Mouse (Mus musculus) fat pad, adult 2 months (tissue): ENCODE measurements at regions not wholly inside any gene's neighbourhood (a gene's known extent, or its start where the extent isn't known, plus 50 kb on each side); places are given as distances from the start of the nearest gene placed in this dataset.
A peak's percentile ranks its signal among the peaks of the same experiment; 100 is the strongest.
"Not testable (repeated sequence)": the region's sequence is repeated elsewhere in the genome, so short reads cannot be mapped to it uniquely, and the experiment has no call there.

ENCODE experiments used
- DNase-seq: peaks from one replicate; pipeline ENCODE4 v3.0.0-alpha.2; 2011; ENCODE audit warnings: low read depth, low spot score; ENCODE audit errors: extremely low read depth

DNA sequence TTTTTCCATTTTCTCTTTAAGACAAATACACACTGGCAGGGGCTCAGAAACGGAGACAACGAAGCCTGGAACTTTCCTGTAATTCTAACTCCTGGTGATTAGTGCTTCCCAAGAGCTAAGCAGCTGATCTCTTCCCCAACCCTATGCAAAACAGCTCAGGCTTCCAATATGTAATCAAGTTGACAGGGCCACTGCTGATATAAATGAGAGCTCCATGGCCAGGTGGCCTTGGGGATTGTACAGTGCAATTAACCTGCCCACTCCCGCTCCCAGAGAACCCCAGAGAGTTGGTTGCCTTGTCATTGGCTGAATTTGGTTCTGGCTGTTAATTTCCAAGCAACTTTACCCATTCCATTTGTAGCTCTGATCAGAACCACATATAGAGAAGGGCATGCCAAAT is 67.8 kb downstream of the 4933415F23Rik start:
- no peak for DNase-seq

DNA sequence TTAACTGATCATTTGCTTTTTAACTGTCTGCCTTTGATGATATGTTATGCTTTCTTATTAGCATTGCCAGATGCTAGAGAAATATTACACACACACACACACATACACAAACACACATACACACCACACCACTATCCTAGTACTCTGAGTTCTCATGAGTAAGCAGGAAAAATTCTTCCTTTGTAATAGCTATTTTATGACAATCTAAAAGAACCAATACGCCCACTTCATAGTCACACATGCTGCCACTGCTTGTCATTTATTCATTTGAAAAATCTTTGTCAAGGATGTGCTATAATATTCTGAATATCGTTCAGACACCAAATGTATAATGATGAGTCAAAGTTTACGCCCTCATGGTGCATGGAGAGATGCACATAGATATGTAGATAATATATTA is 78.5 kb downstream of the 4933415F23Rik start:
- DNase-seq: no peak

DNA sequence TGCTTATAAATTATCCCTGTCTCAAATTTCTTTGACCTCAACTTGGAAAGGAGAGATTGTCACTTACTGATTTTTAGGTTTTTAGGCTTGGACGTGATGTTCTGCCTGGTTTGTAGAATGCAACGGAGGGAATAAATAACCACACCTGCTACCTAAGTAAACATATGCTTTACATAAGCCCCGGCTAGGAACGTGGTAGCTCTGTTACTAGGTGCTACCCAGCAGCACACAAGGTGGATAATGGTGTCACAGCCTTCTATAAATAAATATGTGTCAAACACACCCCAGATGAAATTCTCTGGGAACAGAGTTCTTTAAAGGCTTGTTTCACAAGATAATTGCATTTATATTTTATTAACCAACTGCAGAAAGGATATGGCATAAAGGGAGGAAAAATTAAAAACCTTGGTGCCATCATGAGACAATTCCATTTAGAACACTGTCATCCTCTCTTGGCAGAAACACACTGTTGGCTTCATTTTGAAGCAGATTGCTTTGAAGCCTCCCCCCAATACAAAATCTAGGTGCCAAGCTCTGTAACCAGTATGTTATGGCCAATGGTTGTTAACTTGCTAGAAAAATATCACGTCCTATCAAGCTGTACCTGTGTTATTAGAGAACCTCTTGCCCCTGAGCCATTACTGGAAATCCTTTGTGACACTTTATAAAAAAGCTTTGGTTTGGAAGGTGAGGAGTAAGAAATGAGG is 94.1 kb downstream of the 4933415F23Rik start:
- DNase-seq: no peak

DNA sequence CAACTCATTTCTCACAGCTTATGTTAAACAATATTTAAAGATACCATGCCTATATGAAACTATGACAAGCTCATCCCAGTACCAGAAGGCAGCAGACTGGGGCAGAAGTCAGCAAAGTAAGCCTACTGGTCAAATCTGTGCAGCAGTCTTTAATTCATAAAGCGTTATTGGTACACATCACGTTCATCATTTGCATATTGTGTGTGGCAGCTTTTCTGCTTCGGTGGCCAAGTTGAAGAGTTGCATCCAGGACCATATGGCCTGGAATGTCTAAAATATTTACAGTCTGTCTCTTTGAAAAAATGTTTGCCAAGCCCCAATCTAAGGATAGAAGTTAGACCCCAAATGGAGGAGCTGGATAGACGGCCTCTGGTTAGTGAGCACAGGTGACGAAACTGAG is 97.2 kb downstream of the 4933415F23Rik start:
- no peak for DNase-seq

DNA sequence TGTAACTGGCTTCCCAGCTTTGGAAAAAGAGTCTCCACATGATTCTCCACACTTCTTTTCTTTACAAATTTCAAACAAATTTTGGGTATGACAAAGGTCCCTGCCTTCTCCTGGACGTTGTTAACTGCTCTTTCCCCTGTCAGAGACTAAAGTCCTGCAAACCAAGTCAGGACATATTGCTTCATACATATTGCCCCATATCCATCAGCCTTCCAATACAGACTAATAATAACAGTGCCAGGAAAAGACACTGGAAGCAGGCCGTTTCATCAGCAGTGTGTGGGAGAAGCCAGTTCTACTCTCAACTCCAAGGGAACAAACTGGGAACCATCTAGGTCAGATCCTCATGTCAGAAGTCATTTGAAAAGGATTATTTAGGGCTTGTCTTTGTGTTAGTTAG is 105.4 kb downstream of the 4933415F23Rik start:
- peak; percentile 13 for DNase-seq

DNA sequence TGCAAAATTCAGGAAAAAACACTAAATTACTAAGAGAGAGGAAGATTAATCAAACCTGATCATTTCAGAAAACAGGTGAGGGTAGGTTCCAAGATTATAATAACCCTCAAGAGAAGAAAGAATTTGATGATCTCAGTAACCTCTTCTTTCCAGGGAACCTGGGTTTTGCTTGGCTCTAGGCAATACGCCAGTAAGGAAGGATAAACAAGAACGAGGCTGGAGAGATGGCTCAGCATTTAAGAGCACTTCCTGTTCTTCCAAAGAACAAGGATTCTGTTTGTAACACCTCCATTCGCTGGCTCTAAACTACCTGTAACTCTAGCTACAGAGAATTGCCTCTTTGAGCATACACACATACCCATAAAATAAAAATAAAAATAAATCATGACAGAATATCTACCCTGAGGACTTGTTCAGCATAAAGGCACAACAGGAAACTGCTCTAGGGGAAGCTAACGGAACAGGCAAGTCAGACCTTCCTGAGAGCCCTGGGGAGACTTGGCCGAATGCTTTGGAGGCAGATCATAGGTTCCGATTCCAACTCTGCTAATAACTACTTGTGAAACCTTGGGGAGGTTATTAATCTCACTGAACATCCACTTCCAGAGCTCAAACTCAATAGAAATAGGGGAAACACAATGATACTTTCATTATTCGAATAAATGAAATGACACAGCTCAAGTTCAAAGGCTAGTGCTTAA is 112.4 kb downstream of the 4933415F23Rik start:
- DNase-seq: no peak

DNA sequence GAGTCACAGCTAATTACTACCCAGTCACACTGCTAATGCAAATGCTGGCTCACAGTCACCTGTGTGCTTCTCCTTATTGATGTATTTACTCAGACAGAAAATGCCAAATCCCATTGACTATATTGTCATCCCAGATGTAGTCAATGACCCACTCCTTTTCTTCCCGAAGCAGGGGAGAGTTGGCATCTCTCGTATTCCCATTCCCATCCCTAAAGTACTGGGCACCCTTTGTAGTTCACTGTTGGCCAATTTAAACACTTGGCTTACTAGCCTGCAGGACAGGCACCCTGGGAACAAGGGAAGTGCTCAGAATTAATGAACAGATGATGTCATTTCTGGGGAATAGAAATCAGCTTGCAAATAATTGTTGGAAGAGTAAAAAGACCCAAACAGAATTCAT is 114.5 kb downstream of the 4933415F23Rik start:
- DNase-seq: no peak

DNA sequence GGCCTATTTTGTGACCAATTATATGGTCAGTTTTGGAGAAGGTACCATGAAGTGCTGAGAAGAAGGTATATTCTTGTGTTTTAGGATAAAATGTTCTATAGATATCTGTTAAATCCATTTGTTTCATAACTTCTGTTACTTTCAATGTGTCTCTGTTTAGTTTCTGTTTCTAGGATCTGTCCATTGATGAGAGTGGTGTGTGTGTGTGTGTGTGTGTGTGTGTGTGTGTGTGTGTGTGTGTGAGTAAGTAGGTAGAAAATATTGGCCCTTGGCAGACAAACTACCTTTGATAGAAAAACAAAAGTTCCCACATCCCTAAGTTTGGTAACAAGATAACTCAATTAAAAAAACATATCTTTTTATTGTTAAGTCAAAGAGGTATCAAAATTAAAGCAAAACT is 117.8 kb downstream of the 4933415F23Rik start:
- DNase-seq: not testable (repeated sequence)

DNA sequence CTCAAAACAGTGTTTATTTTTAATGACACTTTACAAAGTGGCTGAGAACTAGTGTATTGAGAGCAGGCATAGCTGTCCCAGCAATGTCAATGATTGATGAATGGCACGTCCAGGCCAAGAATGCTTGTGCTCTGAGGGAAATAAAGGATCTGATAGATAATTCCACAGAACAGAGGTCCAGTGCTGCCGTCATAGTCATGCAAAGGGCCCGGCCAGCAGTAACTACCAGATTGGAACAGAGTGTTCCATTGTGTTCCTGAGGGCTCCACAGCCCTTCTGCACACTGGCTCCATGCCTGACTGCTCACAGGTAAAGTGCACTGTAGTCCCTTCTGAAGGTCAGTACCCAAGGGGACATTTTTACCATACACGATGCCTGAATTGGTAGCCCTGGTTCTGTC is 127.1 kb downstream of the 4933415F23Rik start:
- DNase-seq: no peak

DNA sequence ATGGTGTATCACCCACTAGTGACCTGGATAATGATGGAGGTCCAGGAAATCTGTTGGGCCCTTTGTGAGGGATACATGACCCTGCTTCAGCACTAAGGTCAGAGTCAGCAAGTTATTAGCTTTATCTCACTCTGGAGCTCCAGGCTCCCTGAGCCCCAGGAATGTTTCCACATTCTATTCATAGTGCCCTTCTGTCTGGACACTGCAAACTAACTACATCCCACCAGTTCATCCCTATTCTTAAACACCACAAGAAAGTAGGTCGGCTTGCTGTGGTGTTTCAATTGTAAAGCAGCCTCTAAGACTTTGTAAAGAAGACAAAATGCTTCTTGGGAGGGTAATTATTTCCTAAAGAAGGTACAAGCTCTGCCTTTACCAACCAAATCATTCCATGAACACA is 138.2 kb upstream of the Rims1 start:
- DNase-seq: no peak

DNA sequence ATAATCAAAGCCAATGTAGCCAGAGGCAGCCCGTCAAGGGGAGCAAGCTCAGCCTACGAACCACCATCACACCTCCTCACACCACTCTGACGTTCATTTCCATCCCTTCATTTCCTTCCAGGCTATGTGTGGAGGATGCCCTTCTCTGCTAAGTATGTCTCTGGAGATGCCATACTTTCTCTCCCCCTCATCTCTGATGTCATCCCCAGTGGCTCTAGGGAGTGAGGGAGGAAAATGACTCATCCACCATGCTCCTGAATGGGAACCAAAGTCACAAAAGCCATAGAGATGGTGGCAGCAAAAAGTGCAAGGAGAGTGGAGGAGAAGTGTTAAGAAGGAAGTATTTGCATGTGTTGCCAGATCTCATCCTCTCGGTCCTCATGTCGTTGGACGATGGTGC is 134.0 kb upstream of the Rims1 start:
- no peak for DNase-seq

DNA sequence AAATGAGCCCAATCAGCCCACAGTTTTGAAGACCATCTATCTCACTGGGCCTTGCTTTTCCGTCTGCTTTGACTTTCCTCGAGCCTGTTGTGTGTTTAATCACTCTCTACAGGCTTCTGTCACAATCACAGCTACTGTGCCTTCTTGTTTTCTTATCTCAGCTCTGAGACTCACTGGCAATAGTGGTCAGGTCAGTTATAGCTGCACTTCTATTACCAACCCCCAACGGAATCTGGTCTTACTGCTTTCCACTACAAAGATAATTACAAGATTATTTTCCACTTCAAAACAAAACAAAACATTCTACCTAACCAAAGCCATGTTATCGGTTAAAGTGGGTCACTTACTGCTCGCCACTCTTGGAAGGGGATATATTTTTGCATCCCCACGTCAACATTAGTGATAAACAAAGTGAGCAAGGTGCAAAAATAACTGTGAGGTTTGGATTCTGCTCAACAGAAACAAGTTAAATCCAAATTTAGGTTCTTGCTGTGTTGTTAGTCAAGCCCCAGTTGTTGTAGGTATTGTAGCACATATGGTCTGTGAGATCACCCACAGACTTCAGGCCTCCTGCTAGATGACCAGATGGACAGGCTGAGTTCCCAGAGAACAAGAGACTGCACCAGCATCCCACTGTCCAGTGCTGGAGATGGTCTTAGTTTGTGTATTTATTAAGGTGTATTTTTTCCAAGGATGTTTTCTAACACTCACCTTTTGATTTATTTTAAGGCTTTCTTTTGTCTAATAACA is 125.5 kb upstream of the Rims1 start:
- DNase-seq: no peak

DNA sequence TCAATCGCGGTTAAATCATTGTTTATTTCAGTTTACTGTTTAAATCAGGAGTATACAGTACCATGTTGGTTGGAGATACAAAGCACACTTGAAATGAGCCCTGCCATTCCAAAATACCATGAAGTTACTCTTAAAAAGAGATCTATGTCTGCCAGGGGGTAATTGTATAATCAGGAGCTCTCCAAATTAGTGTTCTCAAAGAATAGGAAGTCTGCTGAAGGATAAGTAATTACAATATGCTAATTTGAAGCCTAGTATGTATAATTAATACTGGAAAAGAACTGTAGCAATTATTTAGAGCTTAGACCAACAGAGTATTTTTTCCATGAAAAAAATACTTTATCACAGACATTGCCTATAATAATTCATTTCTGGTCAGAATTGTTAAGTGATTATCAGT is 97.2 kb upstream of the Rims1 start:
- DNase-seq: no peak

DNA sequence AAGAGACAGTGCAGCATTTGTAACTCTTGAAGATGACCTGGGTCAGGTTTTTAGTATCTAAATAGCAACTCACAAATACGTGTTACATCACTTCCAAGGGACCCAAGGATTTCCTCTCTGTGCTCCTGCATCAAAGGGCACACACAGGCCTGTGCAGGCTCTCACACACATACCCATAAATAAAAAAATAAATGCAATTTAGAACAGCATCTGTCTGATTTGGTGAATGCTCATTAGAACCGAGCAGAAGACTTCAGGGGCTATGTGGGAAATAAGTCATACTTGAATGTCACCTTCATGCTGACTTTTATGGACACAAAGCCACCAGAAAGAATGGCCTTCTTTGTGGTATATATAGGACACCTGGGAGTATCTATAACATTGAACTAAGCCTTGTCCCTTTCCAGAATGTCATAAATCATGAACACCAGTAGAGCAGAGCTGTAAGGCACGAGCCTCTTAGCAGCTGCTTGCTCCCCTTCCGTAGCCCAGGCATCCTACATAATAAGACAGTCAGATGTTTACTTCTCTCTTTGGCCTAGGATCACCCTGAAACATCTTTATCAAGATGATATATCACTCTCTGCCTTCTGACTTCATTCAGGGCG is 95.3 kb upstream of the Rims1 start:
- no peak for DNase-seq

DNA sequence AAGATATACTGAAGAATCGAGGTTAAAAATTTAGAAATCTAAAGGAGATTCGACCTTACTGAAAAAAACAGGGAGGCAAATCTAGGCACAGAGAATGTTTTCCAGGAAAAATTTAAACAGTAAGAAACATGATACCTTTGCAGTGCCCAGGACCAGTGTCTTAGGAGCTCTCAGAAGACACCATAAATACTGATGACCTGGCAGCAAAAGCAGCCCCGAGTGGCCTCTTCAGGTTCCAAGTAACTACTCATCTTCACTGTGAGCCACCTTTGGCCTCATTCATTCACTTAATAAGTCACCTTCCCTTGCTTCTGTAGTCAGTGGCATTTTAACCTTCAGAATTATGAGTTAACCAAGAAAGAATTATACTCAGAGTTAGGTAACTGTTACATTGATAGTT is 89.3 kb upstream of the Rims1 start:
- no peak for DNase-seq

DNA sequence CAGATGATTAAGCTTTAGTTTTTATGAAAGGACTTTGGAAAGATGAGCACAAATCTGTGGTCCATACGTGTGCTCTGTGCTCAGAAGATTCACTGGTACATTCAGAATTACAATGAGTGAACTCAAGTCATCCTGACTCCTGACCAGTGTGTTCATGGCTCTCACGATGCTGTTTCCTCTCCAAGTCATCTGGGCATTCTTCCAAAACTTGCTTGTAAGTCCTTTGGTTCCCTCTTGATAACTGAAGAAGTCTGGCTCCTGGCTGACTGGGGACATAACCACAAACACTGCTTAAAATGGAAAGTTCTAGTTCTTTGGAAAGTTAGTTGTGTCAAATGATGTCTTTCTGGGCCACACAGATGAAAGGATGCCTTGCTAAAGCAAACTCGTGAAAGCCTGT is 57.2 kb upstream of the Rims1 start:
- no peak for DNase-seq
